Mouse (Mus musculus) heart, adult 2 months (tissue): ENCODE data around the gene Zfp385a. TPM values are rescaled to one million over a fixed set of nuclear protein-coding genes. Genes with fewer than 3 reads are reported as not detected.

Experiments used
- DNase-seq, 2 experiments: peaks; one replicate each; pipeline ENCODE4 v3.0.0; 2021
- H3K27ac ChIP-seq: fragments of 200-600 bp; 2 replicates; pipeline ENCODE4 v1.8.1; 2022
- H3K27me3 ChIP-seq: fragments of 200-500 bp; 2 replicates; pipeline ENCODE4 v1.6.1; 2012; ENCODE audit warnings: mild to moderate bottlenecking, low read length, inconsistent platforms, mixed read lengths; ENCODE audit not compliant: control insufficient read depth, insufficient read depth
- H3K36me3 ChIP-seq: fragments of 200-500 bp; 2 replicates; pipeline ENCODE4 v1.6.1; 2012; ENCODE audit warnings: low read length, inconsistent platforms; ENCODE audit not compliant: control insufficient read depth, insufficient read depth
- H3K4me1 ChIP-seq: fragments of 200-500 bp; 2 replicates; pipeline ENCODE4 v1.6.1; 2011; ENCODE audit warnings: low read length; ENCODE audit not compliant: control insufficient read depth, insufficient read depth
- H3K4me3 ChIP-seq: fragments of 200-600 bp; 2 replicates; pipeline ENCODE4 v1.8.1; 2022
- H3K79me2 ChIP-seq: fragments of 200-500 bp; replicated peaks from 2 replicates; pipeline ENCODE4 v1.6.1; 2012; ENCODE audit warnings: mild to moderate bottlenecking, inconsistent platforms, low read length, moderate library complexity, mixed read lengths; ENCODE audit not compliant: control insufficient read depth, insufficient read depth
- H3K9ac ChIP-seq: fragments of 200-500 bp; 2 replicates; pipeline ENCODE4 v1.6.1; 2012; ENCODE audit warnings: low read depth, mild to moderate bottlenecking, control low read depth, inconsistent platforms, low read length, mixed read lengths
- CTCF ChIP-seq: fragments of 200-600 bp; IDR thresholded peaks from 2 replicates; pipeline ENCODE4 v1.8.1; 2022; ENCODE audit warnings: antibody characterized with exemption, mild to moderate bottlenecking, moderate library complexity
- EP300 ChIP-seq: fragments of 200-500 bp; IDR thresholded peaks from 2 replicates; pipeline ENCODE4 v1.6.1; 2011; ENCODE audit warnings: low read depth, low read length, control low read depth; ENCODE audit not compliant: insufficient read depth
- POLR2A ChIP-seq: fragments of 200-500 bp; IDR thresholded peaks from 2 replicates; pipeline ENCODE4 v1.6.1; 2011; ENCODE audit warnings: mild to moderate bottlenecking, low read depth, low read length, control low read depth; ENCODE audit not compliant: insufficient read depth
- WGBS: fragments of 180-500 bp; shearing (Covaris S2); methylation state at CpG from one replicate; pipeline ENCODE4 v1.1.7; 2018; 5-methylcytosine and 5-hydroxymethylcytosine counted together
- intact Hi-C: fragments of 180-260 bp; cut with DNase I; formaldehyde crosslinking; loops from one replicate; pipeline ENCODE4 v1.15.1; 2025
- polyA plus RNA-seq: library from polyadenylated mRNA; depleted of rRNA; stranded (reverse); fragments of >200 nt; gene quantifications from 2 replicates; pipeline ENCODE4 v1.2.3, GENCODE M21; 2012
- total RNA-seq, 2 experiments: library from RNA; stranded (reverse); gene quantifications; 2 replicates each; pipeline ENCODE4 v1.2.3; 2021

Zfp385a gene
- total and polyA plus RNA-seq, 3 experiments, result 10.1 to 12.0 (median 10.4) TPM

GRCm38 (mm10) chr15:103347275-103347684 is 7.4 kb upstream of the Zfp385a start:
- Histone ChIP-seq H3K4me1 (peaks cover 1% of the 10 kb centered on the region; the same call in 1 of the 2 replicates), H3K79me2 (no peaks in the 10 kb centered on the region), H3K4me3 (no peak overlapping the region), H3K27ac (no peak overlapping the region), H3K9ac (no peak overlapping the region), H3K27me3 (no peaks in the 10 kb centered on the region), H3K36me3 (peaks cover 8% of the 10 kb centered on the region)
- intact Hi-C loops, result loop anchor here (1.0 kb wide), 1 partner anchor 41 kb away; no protein-coding TSS in a partner anchor
- TF ChIP-seq EP300, result peak; percentile 75; the same call in 1 of the 2 replicates
- no peak for TF ChIP-seq POLR2A
- TF ChIP-seq CTCF, result peak; percentile 65
- peak; percentile 70 to 72 for DNase-seq
- 0% methylated on average over 2 of the region's 2 CpGs for WGBS

GRCm38 (mm10) chr15:103345789-103346188 is 5.9 kb upstream of the Zfp385a start:
- TF ChIP-seq POLR2A (no peak), CTCF (no peak), EP300 (no peak)
- 75% methylated on average over 6 of the region's 6 CpGs for WGBS
- peaks cover 1% of the 10 kb centered on the region; the same call in 1 of the 2 replicates for H3K4me1 ChIP-seq
- no peak overlapping the region for H3K4me3 ChIP-seq
- no peak for DNase-seq
- peaks cover 8% of the 10 kb centered on the region for H3K36me3 ChIP-seq
- no peak overlapping the region for H3K27ac ChIP-seq
- no peaks in the 10 kb centered on the region; the same call in 1 of the 2 replicates for H3K27me3 ChIP-seq
- no peaks in the 10 kb centered on the region for H3K79me2 ChIP-seq
- intact Hi-C loops, result no loop called here
- no peak overlapping the region for H3K9ac ChIP-seq

- H3K79me2 ChIP-seq, result no peaks in the 10 kb centered on the region
- TF ChIP-seq CTCF, result peak; percentile 19; the same call in 1 of the 2 replicates
- no peak for TF ChIP-seq EP300
- no peak overlapping the region for H3K9ac ChIP-seq
- no peaks in the 10 kb centered on the region; the same call in 1 of the 2 replicates for H3K27me3 ChIP-seq
- no peak overlapping the region for H3K27ac ChIP-seq
- peaks cover 1% of the 10 kb centered on the region; the same call in 1 of the 2 replicates for H3K4me1 ChIP-seq
- no peak overlapping the region for H3K4me3 ChIP-seq
- intact Hi-C loops, result no loop called here
- H3K36me3 ChIP-seq, result peaks cover 8% of the 10 kb centered on the region
- DNase-seq, result no peak
Observed at GRCm38 (mm10) chr15:103343556-103343955, 3.7 kb upstream of the Zfp385a start.

- TF ChIP-seq CTCF, result no peak
- no peak for TF ChIP-seq EP300
- no peak for TF ChIP-seq POLR2A
- Histone ChIP-seq H3K4me1 (peaks cover 1% of the 10 kb centered on the region; the same call in 1 of the 2 replicates), H3K27me3 (no peaks in the 10 kb centered on the region; the same call in 1 of the 2 replicates), H3K9ac (no peak overlapping the region), H3K4me3 (no peak overlapping the region), H3K79me2 (no peaks in the 10 kb centered on the region), H3K27ac (no peak overlapping the region), H3K36me3 (peaks cover 8% of the 10 kb centered on the region)
- intact Hi-C loops, result no loop called here
- 63% methylated on average over 3 of the region's 3 CpGs for WGBS
- DNase-seq, result no peak
Observed at GRCm38 (mm10) chr15:103343008-103343407, 3.1 kb upstream of the Zfp385a start.

- H3K4me3 ChIP-seq, result no peak overlapping the region
- H3K79me2 ChIP-seq, result no peaks in the 10 kb centered on the region
- TF ChIP-seq CTCF (peak; percentile 88), EP300 (0 out of 2 replicates have a peak, but pooled peaks have one; percentile 26), POLR2A (no peak)
- H3K9ac ChIP-seq, result no peak overlapping the region
- H3K27ac ChIP-seq, result no peak overlapping the region
- 23% methylated on average over 4 of the region's 4 CpGs for WGBS
- peaks cover under 1% of the 10 kb centered on the region; the same call in 1 of the 2 replicates for H3K4me1 ChIP-seq
- peak; percentile 63 to 74 for DNase-seq
- no peaks in the 10 kb centered on the region; the same call in 1 of the 2 replicates for H3K27me3 ChIP-seq
- intact Hi-C loops, result no loop called here
- H3K36me3 ChIP-seq, result peaks cover 6% of the 10 kb centered on the region
Observed at GRCm38 (mm10) chr15:103342415-103342814, 2.5 kb upstream of the Zfp385a start.

GRCm38 (mm10) chr15:103341547-103341946 is 1.7 kb upstream of the Zfp385a start:
- H3K27me3 ChIP-seq, result no peaks in the 10 kb centered on the region; the same call in 1 of the 2 replicates
- intact Hi-C loops, result no loop called here
- no peak overlapping the region for H3K4me3 ChIP-seq
- H3K79me2 ChIP-seq, result no peaks in the 10 kb centered on the region
- H3K27ac ChIP-seq, result no peak overlapping the region
- WGBS, result 71% methylated on average over 8 of the region's 8 CpGs
- H3K9ac ChIP-seq, result no peak overlapping the region
- DNase-seq, result no peak
- no peaks in the 10 kb centered on the region for H3K4me1 ChIP-seq
- TF ChIP-seq POLR2A, result no peak
- peaks cover 4% of the 10 kb centered on the region for H3K36me3 ChIP-seq
